Mouse (Mus musculus) G1E (cell line): ENCODE data around the gene Hoxa5.

Experiments
- CTCF ChIP-seq: IDR thresholded peaks from 2 replicates; pipeline ENCODE4 v1.5.1; 2012; ENCODE audit warnings: low read depth, low read length, inconsistent platforms, mixed read lengths
- GATA1 ChIP-seq: IDR thresholded peaks from 2 replicates; pipeline ENCODE4 v1.6.1; 2012; ENCODE audit warnings: borderline replicate concordance, low read length, inconsistent platforms, mixed read lengths
- POLR2AphosphoS5 ChIP-seq: IDR thresholded peaks from 2 replicates; pipeline ENCODE4 v1.6.1; 2012; ENCODE audit warnings: low read depth, low read length, inconsistent platforms; ENCODE audit not compliant: insufficient replicate concordance
- TAL1 ChIP-seq: conservative IDR thresholded peaks from 2 replicates; pipeline ENCODE4 v1.6.1; 2012; ENCODE audit warnings: low read depth, low read length, inconsistent platforms, mixed read lengths

GRCm38 (mm10) chr6:52222729-52223128, 18.3 kb upstream of the Hoxa5 start:
- TF ChIP-seq GATA1 = no peak
- no peak for TF ChIP-seq CTCF
- TF ChIP-seq POLR2AphosphoS5 = no peak
- TF ChIP-seq TAL1 = no peak
